Mouse (Mus musculus): Measurements from ENCODE around the gene Clasp1. TPM values are rescaled to one million over a fixed set of nuclear protein-coding genes. Genes with fewer than 3 reads are reported as not detected.

Gene Clasp1
- polyA plus RNA-seq, 1 experiment from 2014 or later = 118 TPM

DNA sequence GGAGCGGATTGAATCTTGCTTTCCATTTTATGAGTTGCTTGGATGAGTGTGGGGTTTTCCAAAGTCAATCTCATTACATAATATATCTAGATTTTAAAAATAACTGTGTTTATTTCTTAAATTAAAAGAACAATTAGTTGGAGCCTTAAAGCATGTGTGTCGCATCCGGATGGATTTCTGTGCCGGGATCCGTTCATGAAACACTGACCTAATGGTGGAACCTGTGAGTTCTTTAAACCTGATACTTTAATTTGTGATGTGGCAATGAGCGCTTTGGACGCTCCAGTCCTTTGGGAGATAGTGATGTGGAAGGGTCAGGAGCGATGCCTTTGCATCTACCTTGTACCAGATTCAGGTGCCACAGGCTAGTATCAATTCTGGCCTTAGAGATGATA, 1.4 kb downstream of the Clasp1 start:
- Histone ChIP-seq H3K9ac (peak overlapping the region; percentile 97), H3K4me3 (peak overlapping the region; percentile 96), H3K27me3 (no peaks in the 10 kb centered on the region), H3K36me3 (ENCODE audit: poor library complexity, severe bottlenecking) (peaks cover 12% of the 10 kb centered on the region), H3K4me2 (peak overlapping the region; percentile 78), H3K27ac (peak overlapping the region; percentile 95), H3K4me1 (peaks cover 25% of the 10 kb centered on the region), H3K9me3 (replicated peaks) (no peaks in the 10 kb centered on the region)
- no peak for ATAC-seq
- 17% methylated on average over 8 of the region's 8 CpGs for WGBS

DNA sequence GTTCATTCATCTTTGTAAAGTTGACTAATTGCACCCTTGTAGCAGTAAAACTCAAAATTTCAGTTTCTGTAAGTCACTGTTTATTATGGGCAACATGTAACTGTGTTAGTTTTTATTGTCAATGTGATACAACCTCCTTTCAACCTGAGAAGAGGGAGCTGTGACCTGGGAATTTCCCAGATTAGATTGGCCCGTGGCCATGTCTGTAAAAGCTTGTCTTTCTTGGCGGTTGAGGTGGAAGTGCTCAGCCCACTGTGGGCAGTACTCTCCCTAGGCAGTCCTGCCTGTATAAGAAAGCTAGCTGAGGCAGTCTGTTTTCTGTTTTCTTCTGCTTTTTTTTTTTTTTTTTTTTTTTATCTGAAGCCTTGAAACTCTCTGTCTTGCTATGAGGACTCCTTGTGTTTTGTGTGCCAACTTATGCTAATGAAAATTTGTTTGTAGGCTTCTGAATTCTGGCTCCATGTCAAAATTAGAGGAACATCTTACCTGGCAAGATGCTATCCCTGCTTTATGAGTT, 2.1 kb downstream of the Clasp1 start:
- H3K4me1 ChIP-seq = peaks cover 25% of the 10 kb centered on the region
- peak overlapping the region; percentile 96 for H3K4me3 ChIP-seq
- H3K9me3 ChIP-seq (replicated peaks) = no peaks in the 10 kb centered on the region
- peak overlapping the region; percentile 78 for H3K4me2 ChIP-seq
- WGBS = 68% methylated on average over 2 of the region's 2 CpGs
- no peak for ATAC-seq
- H3K27me3 ChIP-seq = no peaks in the 10 kb centered on the region
- peak overlapping the region; percentile 97 for H3K9ac ChIP-seq
- H3K27ac ChIP-seq = no peak overlapping the region
- peaks cover 17% of the 10 kb centered on the region for H3K36me3 ChIP-seq (ENCODE audit: poor library complexity, severe bottlenecking)

DNA sequence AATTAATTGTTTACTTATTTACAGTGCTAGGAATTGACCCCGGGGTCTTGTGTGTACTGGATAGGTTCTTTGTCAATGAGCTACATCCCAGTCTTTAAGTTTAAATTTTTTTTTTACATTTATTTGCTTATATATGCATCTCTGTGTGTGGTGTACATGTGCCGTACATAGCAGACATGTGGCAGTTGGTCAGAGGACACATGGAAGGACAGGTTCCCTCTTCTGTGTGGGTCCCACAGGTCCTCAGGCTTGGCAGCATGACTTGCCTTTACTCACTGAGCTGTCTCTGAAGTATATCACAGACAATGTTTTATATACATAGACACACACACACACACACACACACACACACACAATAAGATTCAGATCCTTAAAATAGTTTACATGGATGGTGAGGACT, 3.4 kb downstream of the Clasp1 start:
- WGBS = 91% methylated on average over 2 of the region's 2 CpGs
- Histone ChIP-seq H3K27ac (no peak overlapping the region), H3K27me3 (no peaks in the 10 kb centered on the region), H3K9me3 (replicated peaks) (no peaks in the 10 kb centered on the region), H3K36me3 (ENCODE audit: poor library complexity, severe bottlenecking) (peaks cover 27% of the 10 kb centered on the region), H3K4me3 (no peak overlapping the region), H3K4me1 (peaks cover 25% of the 10 kb centered on the region), H3K9ac (no peak overlapping the region), H3K4me2 (no peak overlapping the region)
- no peak for ATAC-seq

DNA sequence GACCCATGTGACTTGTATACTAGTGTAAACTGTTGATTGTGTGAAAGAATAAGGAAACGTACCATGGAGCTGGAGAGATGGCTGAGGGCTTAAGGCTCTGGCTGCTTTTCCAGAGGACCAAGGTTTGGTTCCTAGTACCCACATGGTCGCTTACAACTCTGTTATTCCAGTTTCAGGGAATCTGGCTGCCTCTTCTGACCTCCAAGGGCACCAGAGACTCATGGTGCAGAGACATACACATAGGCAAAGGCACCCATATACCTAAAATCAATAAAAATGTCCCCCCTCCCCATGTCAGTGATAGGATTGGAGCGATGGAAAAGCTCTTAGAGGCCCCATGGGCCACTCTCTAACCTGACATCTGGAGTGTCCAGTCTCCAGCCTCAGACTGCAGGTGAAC, 5.1 kb downstream of the Clasp1 start:
- Histone ChIP-seq H3K4me1 (peaks cover 26% of the 10 kb centered on the region), H3K9me3 (replicated peaks) (no peaks in the 10 kb centered on the region), H3K9ac (no peak overlapping the region), H3K27me3 (no peaks in the 10 kb centered on the region), H3K4me2 (no peak overlapping the region), H3K4me3 (no peak overlapping the region), H3K27ac (no peak overlapping the region), H3K36me3 (ENCODE audit: poor library complexity, severe bottlenecking) (peaks cover 27% of the 10 kb centered on the region)
- 95% methylated on average over 3 of the region's 3 CpGs for WGBS
- no peak for ATAC-seq

DNA sequence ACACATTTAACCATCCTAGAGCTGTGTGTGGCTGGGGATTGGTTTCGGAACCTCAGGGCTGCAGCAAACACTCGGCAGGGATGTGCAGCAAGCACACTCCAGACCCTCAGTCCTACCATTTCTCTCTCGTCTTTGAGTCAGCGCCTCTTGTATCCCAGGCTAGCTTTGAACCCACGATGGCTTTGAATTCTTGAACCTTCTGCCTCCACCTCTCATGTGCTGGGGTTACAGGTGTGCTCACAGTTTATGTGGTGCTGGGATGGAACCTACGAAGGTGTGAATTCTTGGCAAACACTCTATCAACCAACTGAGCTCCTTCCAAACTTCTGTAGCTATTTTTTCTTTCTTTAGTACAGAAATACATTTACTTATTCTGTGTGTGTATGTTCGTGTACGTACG, 9.0 kb downstream of the Clasp1 start:
- H3K4me2 ChIP-seq = no peak overlapping the region
- H3K4me3 ChIP-seq = no peak overlapping the region
- H3K9me3 ChIP-seq (replicated peaks) = no peaks in the 10 kb centered on the region
- no peaks in the 10 kb centered on the region for H3K27me3 ChIP-seq
- no peak overlapping the region for H3K27ac ChIP-seq
- H3K36me3 ChIP-seq (ENCODE audit: poor library complexity, severe bottlenecking) = peaks cover 27% of the 10 kb centered on the region
- WGBS = 95% methylated on average over 9 of the region's 9 CpGs
- peaks cover 6% of the 10 kb centered on the region for H3K4me1 ChIP-seq
- ATAC-seq = no peak
- H3K9ac ChIP-seq = no peak overlapping the region

DNA sequence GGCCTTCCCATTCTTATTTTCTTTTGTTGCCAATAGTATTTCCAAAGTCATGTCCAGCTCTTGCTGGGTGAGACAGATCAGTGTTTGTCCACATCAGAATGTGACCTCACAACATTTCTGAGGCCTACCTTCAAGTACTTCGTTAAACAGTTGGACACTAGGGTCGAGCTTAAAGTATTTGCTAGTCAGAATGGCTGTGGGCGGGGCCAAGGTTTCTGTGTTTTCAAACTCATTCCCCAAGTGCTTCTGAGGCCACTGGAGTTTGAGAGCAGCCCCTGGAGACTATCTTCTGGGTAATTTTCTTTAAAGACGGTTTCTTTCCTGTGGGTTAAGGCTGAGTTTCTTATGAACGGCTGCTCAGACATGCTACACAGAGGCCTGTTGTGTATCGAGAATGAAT, 9.7 kb downstream of the Clasp1 start:
- no peak for ATAC-seq
- H3K4me2 ChIP-seq = no peak overlapping the region
- no peak overlapping the region for H3K4me3 ChIP-seq
- WGBS = 48% methylated on average over 6 of the region's 6 CpGs
- no peaks in the 10 kb centered on the region for H3K27me3 ChIP-seq
- H3K9me3 ChIP-seq (replicated peaks) = no peaks in the 10 kb centered on the region
- H3K9ac ChIP-seq = no peak overlapping the region
- peaks cover 6% of the 10 kb centered on the region for H3K4me1 ChIP-seq
- no peak overlapping the region for H3K27ac ChIP-seq
- H3K36me3 ChIP-seq (ENCODE audit: poor library complexity, severe bottlenecking) = peaks cover 26% of the 10 kb centered on the region

DNA sequence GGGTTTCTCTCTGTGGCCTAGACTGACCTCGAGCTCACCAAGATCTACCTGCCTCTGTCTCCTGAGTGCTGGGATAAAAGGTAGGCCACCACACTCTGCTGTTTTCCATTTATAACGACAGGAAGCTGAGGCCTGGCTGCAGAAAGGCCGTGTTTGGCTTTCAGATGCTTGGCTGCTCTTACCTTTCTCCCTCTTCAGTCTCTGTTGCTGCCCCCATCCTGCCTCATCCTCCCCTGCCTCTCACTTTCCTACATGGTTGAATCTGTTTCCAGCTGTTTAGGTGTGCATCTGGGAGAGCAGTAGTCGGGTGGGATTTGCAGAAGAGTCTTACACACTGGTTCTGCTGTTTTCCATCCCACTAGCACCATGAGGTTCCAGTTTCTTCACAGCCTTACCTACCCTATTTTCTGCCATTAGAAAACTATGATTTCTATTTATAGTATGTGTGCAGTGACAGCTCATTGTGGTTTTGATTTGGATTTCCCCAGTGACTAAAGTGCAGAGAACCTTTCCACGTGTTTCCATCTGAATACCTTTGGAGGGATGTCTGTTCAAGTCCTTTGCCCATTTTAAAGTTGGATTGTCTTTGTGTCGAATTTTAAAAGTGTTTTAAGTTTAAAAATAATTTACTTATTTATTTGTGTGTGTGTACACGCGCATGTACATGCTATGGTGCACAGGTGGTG, 10.9 kb downstream of the Clasp1 start:
- H3K9ac ChIP-seq = no peak overlapping the region
- H3K27ac ChIP-seq = no peak overlapping the region
- no peak overlapping the region for H3K4me3 ChIP-seq
- peaks cover 19% of the 10 kb centered on the region for H3K36me3 ChIP-seq (ENCODE audit: poor library complexity, severe bottlenecking)
- no peaks in the 10 kb centered on the region for H3K9me3 ChIP-seq (replicated peaks)
- ATAC-seq = no peak
- no peaks in the 10 kb centered on the region for H3K27me3 ChIP-seq
- no peak overlapping the region for H3K4me2 ChIP-seq
- peaks cover 6% of the 10 kb centered on the region; the same call in 1 of the 2 replicates for H3K4me1 ChIP-seq
- 92% methylated on average over 8 of the region's 8 CpGs for WGBS

DNA sequence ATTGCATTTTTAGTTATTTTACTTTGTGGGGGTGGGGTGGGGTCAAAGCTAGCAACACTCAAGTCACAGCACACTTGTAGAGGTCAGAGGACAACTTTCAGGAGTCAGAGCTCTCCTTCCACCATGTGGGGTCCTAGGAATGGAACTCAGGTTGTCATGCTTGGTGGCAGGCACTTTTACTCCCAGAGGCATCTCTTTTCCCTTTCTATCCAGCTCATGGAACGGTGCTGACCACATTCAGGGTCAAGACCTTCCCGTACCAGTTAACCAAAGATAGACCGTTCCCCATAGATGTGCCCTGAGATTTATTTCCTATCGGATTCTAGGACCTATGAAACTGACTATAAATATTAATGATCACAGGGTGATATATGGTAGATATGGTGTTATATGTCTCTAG, 13.1 kb downstream of the Clasp1 start:
- ATAC-seq = no peak
- WGBS = 96% methylated on average over 4 of the region's 4 CpGs
- Histone ChIP-seq H3K36me3 (ENCODE audit: poor library complexity, severe bottlenecking) (peaks cover 4% of the 10 kb centered on the region), H3K4me3 (no peak overlapping the region), H3K4me1 (peaks cover 6% of the 10 kb centered on the region; the same call in 1 of the 2 replicates), H3K27me3 (no peaks in the 10 kb centered on the region), H3K4me2 (no peak overlapping the region), H3K9ac (no peak overlapping the region), H3K9me3 (replicated peaks) (no peaks in the 10 kb centered on the region), H3K27ac (no peak overlapping the region)

DNA sequence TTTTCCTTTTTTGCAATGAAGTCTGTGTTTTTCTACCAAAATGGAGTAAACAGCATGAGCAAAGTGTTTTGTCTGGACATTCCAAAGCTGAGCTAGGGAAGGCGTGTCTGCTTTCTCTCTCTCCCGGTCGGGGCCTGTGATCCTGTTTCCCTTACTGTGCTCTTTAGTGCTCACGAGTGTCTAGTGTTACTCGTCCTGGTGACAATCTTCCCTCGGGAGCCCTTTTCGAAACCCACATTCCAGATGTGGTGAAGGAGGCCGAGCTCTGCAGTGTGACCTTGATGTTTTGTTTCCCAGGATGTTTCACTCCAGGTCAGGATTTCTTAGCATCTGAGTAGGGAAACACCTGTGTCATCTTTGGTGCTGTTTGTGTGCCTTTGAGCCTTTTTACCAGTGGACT, 13.7 kb downstream of the Clasp1 start:
- H3K27ac ChIP-seq = no peak overlapping the region
- H3K4me2 ChIP-seq = no peak overlapping the region
- no peak overlapping the region for H3K4me3 ChIP-seq
- H3K4me1 ChIP-seq = peaks cover 6% of the 10 kb centered on the region; the same call in 1 of the 2 replicates
- WGBS = 86% methylated on average over 8 of the region's 8 CpGs
- no peaks in the 10 kb centered on the region for H3K9me3 ChIP-seq (replicated peaks)
- peaks cover 4% of the 10 kb centered on the region for H3K36me3 ChIP-seq (ENCODE audit: poor library complexity, severe bottlenecking)
- H3K9ac ChIP-seq = no peak overlapping the region
- no peaks in the 10 kb centered on the region for H3K27me3 ChIP-seq
- no peak for ATAC-seq

DNA sequence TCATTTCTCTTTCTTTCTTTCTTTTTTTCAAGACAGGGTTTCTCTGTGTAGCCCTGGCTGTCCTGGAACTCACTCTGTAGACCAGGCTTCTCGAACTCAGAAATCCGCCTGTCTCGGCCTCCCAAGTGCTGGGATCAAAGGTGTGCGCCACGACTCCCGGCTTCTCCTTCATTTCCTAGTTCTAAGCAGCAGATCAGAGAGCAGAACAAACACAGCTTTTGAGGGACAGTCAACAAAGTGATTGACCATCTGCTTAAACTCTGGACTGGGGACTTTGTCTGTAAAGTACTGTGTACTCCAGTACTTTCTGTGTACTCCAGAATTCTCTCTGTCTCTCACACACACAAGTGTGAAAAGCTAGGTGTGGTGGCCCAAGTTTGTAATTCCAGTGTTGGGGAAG, 14.1 kb downstream of the Clasp1 start:
- Histone ChIP-seq H3K9me3 (replicated peaks) (no peaks in the 10 kb centered on the region), H3K27me3 (no peaks in the 10 kb centered on the region), H3K4me1 (peaks cover 6% of the 10 kb centered on the region; the same call in 1 of the 2 replicates), H3K4me2 (no peak overlapping the region), H3K36me3 (ENCODE audit: poor library complexity, severe bottlenecking) (peaks cover 4% of the 10 kb centered on the region), H3K4me3 (no peak overlapping the region), H3K27ac (no peak overlapping the region), H3K9ac (no peak overlapping the region)
- no peak for ATAC-seq
- whole genome bisulfite sequencing = 97% methylated on average over 6 of the region's 6 CpGs

DNA sequence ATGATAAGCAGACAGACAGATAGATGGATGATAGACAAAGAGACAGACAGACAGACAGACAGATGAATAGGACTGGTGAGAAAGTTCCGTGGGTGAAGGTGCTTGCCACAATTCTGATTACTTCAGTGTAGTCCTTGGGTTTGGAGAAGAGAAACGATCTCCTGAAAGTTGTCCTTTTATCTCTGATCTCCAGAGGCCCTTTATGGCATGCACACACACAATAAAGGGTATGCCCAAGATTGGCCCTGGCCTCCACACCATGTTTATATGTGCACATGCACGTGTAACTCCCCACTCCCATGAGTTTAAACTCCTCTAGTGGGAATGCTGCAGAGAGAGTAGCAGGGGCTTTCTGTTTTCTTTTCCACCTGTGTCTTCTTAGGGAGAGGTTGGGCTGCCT, 14.6 kb downstream of the Clasp1 start:
- ATAC-seq = no peak
- 95% methylated on average over 3 of the region's 3 CpGs for WGBS
- H3K27ac ChIP-seq = no peak overlapping the region
- no peaks in the 10 kb centered on the region for H3K27me3 ChIP-seq
- no peaks in the 10 kb centered on the region for H3K9me3 ChIP-seq (replicated peaks)
- H3K36me3 ChIP-seq (ENCODE audit: poor library complexity, severe bottlenecking) = peaks cover 4% of the 10 kb centered on the region
- H3K4me3 ChIP-seq = no peak overlapping the region
- H3K4me2 ChIP-seq = no peak overlapping the region
- peaks cover 4% of the 10 kb centered on the region; the same call in 1 of the 2 replicates for H3K4me1 ChIP-seq
- H3K9ac ChIP-seq = no peak overlapping the region

DNA sequence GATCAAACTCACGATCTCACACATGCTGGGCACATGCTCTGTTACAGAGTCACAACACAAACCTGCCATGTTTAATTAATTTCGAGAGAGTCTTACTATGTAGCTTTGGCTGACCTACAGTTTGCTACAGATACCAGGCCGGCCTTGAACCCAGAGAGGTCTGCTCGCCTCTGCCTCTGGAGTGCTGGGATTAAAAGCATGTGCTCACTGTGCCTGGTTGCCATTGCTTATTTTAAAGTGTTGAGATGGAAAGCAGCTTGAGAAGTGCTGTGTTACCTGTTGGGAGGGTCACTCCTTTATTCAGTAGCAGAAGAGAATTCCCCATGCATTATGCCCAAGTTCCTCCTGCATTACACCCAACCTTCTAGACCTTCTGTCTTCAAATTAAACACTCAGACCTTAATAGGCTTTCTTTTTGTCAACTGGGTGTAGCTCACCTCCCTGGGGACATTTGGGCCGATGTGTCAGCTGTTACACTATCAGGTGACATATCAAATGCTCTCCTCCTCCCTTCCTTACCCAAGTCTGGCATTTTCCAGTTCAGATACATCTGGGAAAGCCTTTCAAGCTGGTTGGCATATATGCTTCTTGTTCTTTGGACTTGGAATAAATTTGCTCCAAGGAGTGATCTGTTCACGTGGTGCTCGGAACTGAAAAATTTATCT, 18.9 kb downstream of the Clasp1 start:
- WGBS = 89% methylated on average over 7 of the region's 7 CpGs
- no peak overlapping the region for H3K27ac ChIP-seq
- no peak overlapping the region for H3K9ac ChIP-seq
- H3K27me3 ChIP-seq = no peaks in the 10 kb centered on the region
- H3K4me1 ChIP-seq = no peaks in the 10 kb centered on the region
- no peak overlapping the region for H3K4me2 ChIP-seq
- H3K36me3 ChIP-seq (ENCODE audit: poor library complexity, severe bottlenecking) = peaks cover 9% of the 10 kb centered on the region; the same call in 1 of the 2 replicates
- H3K4me3 ChIP-seq = no peak overlapping the region
- H3K9me3 ChIP-seq (replicated peaks) = no peaks in the 10 kb centered on the region
- no peak for ATAC-seq
